Mouse (Mus musculus): ENCODE measurements around the gene P2ry2.

Gene P2ry2

GRCm38 (mm10) chr7:101026836-101027235, 14.2 kb upstream of the P2ry2 start:
- DNase-seq (ENCODE audit: low read depth, low spot score) = no peak

GRCm38 (mm10) chr7:101017492-101017891, 4.8 kb upstream of the P2ry2 start:
- DNase-seq (ENCODE audit: low read depth, low spot score) = no peak

GRCm38 (mm10) chr7:101017021-101017461, 4.4 kb upstream of the P2ry2 start:
- DNase-seq (ENCODE audit: low read depth, low spot score) = no peak

GRCm38 (mm10) chr7:101014985-101015384, 2.3 kb upstream of the P2ry2 start:
- DNase-seq (ENCODE audit: low read depth, low spot score) = no peak

- no peak for DNase-seq (ENCODE audit: low read depth, low spot score)
Measured at GRCm38 (mm10) chr7:101014041-101014440, 1.4 kb upstream of the P2ry2 start.

- peak; percentile 66 for DNase-seq (ENCODE audit: low read depth, low spot score)
Measured at GRCm38 (mm10) chr7:101011681-101012367, 842 bp downstream of the P2ry2 start.

- no peak for DNase-seq (ENCODE audit: low read depth, low spot score)
Measured at GRCm38 (mm10) chr7:101010741-101011140, 1.9 kb downstream of the P2ry2 start.

- DNase-seq (ENCODE audit: low read depth, low spot score) = no peak
Measured at GRCm38 (mm10) chr7:101006201-101006600, 6.5 kb downstream of the P2ry2 start.

- no peak for DNase-seq (ENCODE audit: low read depth, low spot score)
Measured at GRCm38 (mm10) chr7:101005119-101005518, 7.5 kb downstream of the P2ry2 start.

GRCm38 (mm10) chr7:101003442-101004326, 9.0 kb downstream of the P2ry2 start:
- no peak for DNase-seq (ENCODE audit: low read depth, low spot score)

GRCm38 (mm10) chr7:101002274-101002673, 10.4 kb downstream of the P2ry2 start:
- no peak for DNase-seq (ENCODE audit: low read depth, low spot score)

- DNase-seq (ENCODE audit: low read depth, low spot score) = no peak
Measured at GRCm38 (mm10) chr7:100999623-101000022, 13.0 kb downstream of the P2ry2 start.

- no peak for DNase-seq (ENCODE audit: low read depth, low spot score)
Measured at GRCm38 (mm10) chr7:100998578-100998960, 14.1 kb downstream of the P2ry2 start.

GRCm38 (mm10) chr7:100997951-100998577, 14.6 kb downstream of the P2ry2 start:
- DNase-seq (ENCODE audit: low read depth, low spot score) = no peak

- no peak for DNase-seq (ENCODE audit: low read depth, low spot score)
Measured at GRCm38 (mm10) chr7:100997215-100997614, 15.5 kb downstream of the P2ry2 start.

GRCm38 (mm10) chr7:100995951-100996350, 16.7 kb downstream of the P2ry2 start:
- DNase-seq (ENCODE audit: low read depth, low spot score) = no peak

GRCm38 (mm10) chr7:100995260-100995864, 17.3 kb downstream of the P2ry2 start:
- no peak for DNase-seq (ENCODE audit: low read depth, low spot score)

GRCm38 (mm10) chr7:100993166-100993565, 19.5 kb downstream of the P2ry2 start:
- no peak for DNase-seq (ENCODE audit: low read depth, low spot score)

GRCm38 (mm10) chr7:100991972-100992371, 20.7 kb downstream of the P2ry2 start:
- no peak for DNase-seq (ENCODE audit: low read depth, low spot score)

GRCm38 (mm10) chr7:100990636-100991311, 21.9 kb downstream of the P2ry2 start:
- DNase-seq (ENCODE audit: low read depth, low spot score) = no peak

- peak; percentile 65 for DNase-seq (ENCODE audit: low read depth, low spot score)
Measured at GRCm38 (mm10) chr7:100988092-100988491, 24.6 kb downstream of the P2ry2 start.
